ENCODE assay signal across 31 mouse cellular contexts in genomic region chr1:179679326-179679725, GRCm38 (mm10).
"Had no signal": no experiment of that assay in that cellular context is flagged by ENCODE, and none has a peak within 500 bp of the region (broad histone marks: within the 10 kb centered on the region; RNA-seq: fewer than 3 reads in every experiment).

No protein-coding gene starts in this region.

- H3K4me1 ChIP-seq: limb, embryonic 10.5 days; limb, embryonic 12.5 days; limb, embryonic 13.5 days; limb, embryonic 15.5 days; liver, embryonic 13.5 days; liver, embryonic 15.5 days; lung, embryonic 15.5 days; midbrain, embryonic 10.5 days; midbrain, embryonic 12.5 days; midbrain, embryonic 13.5 days; midbrain, embryonic 15.5 days; neural tube, embryonic 12.5 days had no signal

- H3K9ac ChIP-seq: limb, embryonic 12.5 days; limb, embryonic 13.5 days; limb, embryonic 15.5 days; liver, embryonic 12.5 days; liver, embryonic 13.5 days; liver, embryonic 14.5 days; liver, embryonic 15.5 days; liver, postnatal 0 days; lung, embryonic 14.5 days; lung, embryonic 15.5 days; midbrain, embryonic 12.5 days; midbrain, embryonic 13.5 days; midbrain, embryonic 15.5 days; neural tube, embryonic 12.5 days had no signal

- DNase-seq: left cerebral cortex, postnatal 4 days; liver; liver, embryonic 13.5 days; liver, postnatal 0 days; lung, adult 18-20 months; lung, adult 2 months; lung, embryonic 14.5 days; lung, postnatal 10 days; lung, postnatal 14 days; lung, postnatal 36 days; lung, postnatal 4 days; midbrain, embryonic 14.5 days had no signal

- H3K4me3 ChIP-seq: limb, embryonic 10.5 days; limb, embryonic 12.5 days; limb, embryonic 13.5 days; limb, embryonic 15.5 days; liver, embryonic 12.5 days; liver, embryonic 13.5 days; liver, embryonic 15.5 days; lung, embryonic 15.5 days; megakaryocyte, embryonic 14.5 days; midbrain, embryonic 10.5 days; midbrain, embryonic 12.5 days; midbrain, embryonic 13.5 days; midbrain, embryonic 15.5 days; myocyte; neural tube, embryonic 12.5 days had no signal

- ATAC-seq: liver, embryonic 12.5 days; liver, postnatal 0 days; lung, postnatal 0 days; midbrain, embryonic 13.5 days; midbrain, embryonic 15.5 days; midbrain, embryonic 16.5 days had no signal

- H3K27ac ChIP-seq: limb, embryonic 10.5 days; limb, embryonic 12.5 days; limb, embryonic 13.5 days; limb, embryonic 15.5 days; liver, embryonic 12.5 days; liver, embryonic 13.5 days; liver, embryonic 14.5 days; liver, embryonic 15.5 days; lung, embryonic 15.5 days; macrophage; midbrain, embryonic 10.5 days; midbrain, embryonic 12.5 days; midbrain, embryonic 13.5 days; midbrain, embryonic 15.5 days; neural tube, embryonic 12.5 days had no signal

- H3K36me3 ChIP-seq: liver, embryonic 13.5 days had no signal

- H3K9me3 ChIP-seq: limb, embryonic 10.5 days; limb, embryonic 12.5 days; limb, embryonic 13.5 days; limb, embryonic 15.5 days; liver, embryonic 12.5 days; liver, embryonic 13.5 days; liver, embryonic 15.5 days; lung, embryonic 15.5 days; megakaryocyte, embryonic 14.5 days; midbrain, embryonic 10.5 days; midbrain, embryonic 12.5 days; midbrain, embryonic 13.5 days; midbrain, embryonic 15.5 days; neural tube, embryonic 12.5 days had no signal

- H3K27me3 ChIP-seq: limb, embryonic 12.5 days; limb, embryonic 13.5 days; limb, embryonic 15.5 days; liver, embryonic 12.5 days; liver, embryonic 13.5 days; liver, embryonic 15.5 days; lung, embryonic 15.5 days; megakaryocyte, embryonic 14.5 days; midbrain, embryonic 12.5 days; midbrain, embryonic 13.5 days; midbrain, embryonic 15.5 days; neural tube, embryonic 12.5 days had no signal

- H3K4me2 ChIP-seq: limb, embryonic 12.5 days; limb, embryonic 13.5 days; limb, embryonic 15.5 days; liver, embryonic 11.5 days; liver, embryonic 12.5 days; liver, embryonic 13.5 days; liver, embryonic 15.5 days; lung, embryonic 14.5 days; lung, embryonic 15.5 days; midbrain, embryonic 12.5 days; midbrain, embryonic 13.5 days; midbrain, embryonic 15.5 days; neural tube, embryonic 12.5 days had no signal
